Mouse (Mus musculus): ENCODE measurements around the gene Psmb11. TPM values are rescaled to one million over a fixed set of nuclear protein-coding genes. Genes with fewer than 3 reads are reported as not detected.

The Psmb11 gene
- polyA plus RNA-seq, 1 experiment from 2014 or later, result not detected

DNA sequence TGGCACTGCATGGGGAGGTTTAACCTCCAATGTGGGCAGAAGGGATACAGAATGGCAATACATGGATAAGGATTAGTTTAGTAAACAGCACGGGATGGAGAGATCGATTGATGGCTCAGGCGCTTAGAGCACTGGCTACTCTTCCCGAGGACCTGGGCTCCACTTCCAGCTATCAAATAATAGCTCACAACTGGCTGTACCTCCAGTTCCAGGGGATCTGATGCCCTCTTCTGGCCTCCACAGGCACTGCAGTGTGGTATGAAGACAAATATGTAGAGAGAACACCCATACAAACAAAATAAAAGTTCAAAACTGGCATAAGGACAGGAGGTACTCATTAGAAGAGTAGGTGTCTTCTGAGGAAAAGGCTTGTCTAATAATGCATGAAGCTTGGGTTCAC, 48.1 kb downstream of the Psmb11 start:
- Histone ChIP-seq H3K36me3 (ENCODE audit: inconsistent target) (peaks cover 50% of the 10 kb centered on the region), H3K27ac (no peak overlapping the region), H3K4me3 (ENCODE audit: inconsistent target) (no peak overlapping the region), H3K79me2 (ENCODE audit: inconsistent target) (peaks cover 63% of the 10 kb centered on the region; the same call in 1 of the 2 replicates)
- 65% methylated on average over 4 of the region's 4 CpGs for WGBS (ENCODE audit: missing documents)

DNA sequence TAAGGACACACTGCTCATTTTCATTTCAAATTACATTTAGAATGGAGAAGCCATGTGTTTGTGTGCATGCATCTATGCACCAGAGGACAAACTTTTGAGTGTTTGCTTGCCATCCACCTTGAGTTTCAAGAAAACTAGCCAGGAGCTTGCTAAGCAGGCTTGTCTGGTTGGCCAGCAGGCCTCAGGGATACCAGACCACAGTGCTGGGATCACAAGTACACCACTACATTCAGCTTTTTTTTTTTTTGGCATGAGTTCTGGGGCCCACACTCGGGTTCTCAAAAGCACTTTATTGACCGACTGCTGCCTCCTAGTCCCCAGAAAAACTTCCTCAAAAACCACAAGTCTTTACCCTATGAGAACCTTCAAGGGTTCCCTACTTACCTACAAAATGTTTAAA, 53.1 kb downstream of the Psmb11 start:
- 35% methylated on average over 2 of the region's 2 CpGs for WGBS (ENCODE audit: missing documents)
- Histone ChIP-seq H3K27ac (no peak overlapping the region), H3K4me3 (ENCODE audit: inconsistent target) (no peak overlapping the region), H3K36me3 (ENCODE audit: inconsistent target) (peaks cover 60% of the 10 kb centered on the region), H3K79me2 (ENCODE audit: inconsistent target) (peaks cover 70% of the 10 kb centered on the region; the same call in 1 of the 2 replicates)

DNA sequence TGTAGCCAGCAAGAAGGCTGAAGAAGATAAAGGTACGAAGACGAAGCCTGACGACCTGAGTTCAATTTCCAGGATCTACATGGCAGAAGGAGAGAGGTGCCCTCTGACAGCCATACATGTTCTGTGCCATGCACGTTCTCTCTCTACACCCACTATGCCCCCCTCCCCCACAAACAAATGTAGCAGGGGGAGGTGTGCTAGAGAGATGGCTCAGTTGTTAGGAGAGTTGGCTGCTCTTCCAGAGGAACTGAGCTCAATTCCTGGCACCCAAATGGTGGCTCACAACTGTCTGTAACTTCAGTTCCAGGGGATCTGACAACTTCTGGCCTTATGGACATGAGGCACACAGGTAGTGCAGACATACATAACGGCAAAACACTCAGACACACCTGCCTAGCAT, 55.1 kb downstream of the Psmb11 start:
- H3K4me3 ChIP-seq (ENCODE audit: inconsistent target), result no peak overlapping the region
- H3K36me3 ChIP-seq (ENCODE audit: inconsistent target), result peaks cover 68% of the 10 kb centered on the region
- H3K27ac ChIP-seq, result no peak overlapping the region
- peaks cover 71% of the 10 kb centered on the region for H3K79me2 ChIP-seq (ENCODE audit: inconsistent target)
- 96% methylated on average over 5 of the region's 5 CpGs for WGBS (ENCODE audit: missing documents)

DNA sequence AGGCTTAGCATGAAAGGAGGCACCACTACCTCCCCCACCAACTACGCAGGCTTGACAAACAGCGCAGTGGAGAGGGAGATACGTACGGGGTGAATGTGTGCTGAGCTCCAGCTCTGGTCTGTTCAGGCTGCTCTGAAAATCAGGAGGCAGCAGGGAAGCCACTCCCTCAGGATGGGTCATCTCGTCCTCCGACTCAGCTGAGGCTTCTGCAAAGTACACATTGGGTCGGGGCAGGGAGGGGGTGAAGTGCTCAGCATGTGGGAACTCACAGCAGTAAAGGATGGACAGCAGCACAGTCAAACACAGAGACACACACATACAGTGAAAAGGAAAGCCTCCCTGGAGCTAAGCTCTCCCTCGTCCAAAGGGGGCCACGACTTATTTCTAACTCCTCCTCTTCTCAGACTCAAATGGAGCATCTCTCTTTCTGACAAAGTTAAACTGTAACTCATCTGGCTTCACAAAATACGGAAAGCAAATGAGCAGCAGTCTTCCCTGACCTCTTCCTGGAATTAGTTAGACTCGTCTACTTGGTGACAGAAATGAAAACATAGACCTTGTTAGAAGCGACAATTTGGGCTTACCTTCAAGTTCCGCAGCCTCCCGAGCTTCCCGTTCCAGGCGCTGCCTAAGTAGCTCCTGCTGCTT, 57.5 kb downstream of the Psmb11 start:
- 96% methylated on average over 16 of the region's 16 CpGs for WGBS (ENCODE audit: missing documents)
- H3K36me3 ChIP-seq (ENCODE audit: inconsistent target), result peaks cover 71% of the 10 kb centered on the region
- H3K79me2 ChIP-seq (ENCODE audit: inconsistent target), result peaks cover 72% of the 10 kb centered on the region
- H3K27ac ChIP-seq, result no peak overlapping the region
- H3K4me3 ChIP-seq (ENCODE audit: inconsistent target), result no peak overlapping the region

Other genes with a start within 250 kb of the Psmb11 start
- 39.3 to 48.7 TPM (median 48.3 TPM) in 3 replicates for gene Slc7a7, start 203.7 kb upstream of the Psmb11 start, polyA plus RNA-seq (2018)
- gene Mrpl52, start 194.5 kb upstream of the Psmb11 start, polyA plus RNA-seq (2018), result 40.3 to 199 TPM (median 94.6 TPM) in 3 replicates
- gene Mmp14, start 189.8 kb upstream of the Psmb11 start, polyA plus RNA-seq (2018), result 19.5 to 30.7 TPM (median 25.0 TPM) in 3 replicates
- gene Lrp10, start 157.3 kb upstream of the Psmb11 start, polyA plus RNA-seq (2018), result 48.6 to 72.9 TPM (median 53.7 TPM) in 3 replicates
- gene Rem2, start 145.3 kb upstream of the Psmb11 start, polyA plus RNA-seq (2018), result not detected in 3 replicates
- 13.8 to 37.2 TPM (median 33.4 TPM) in 3 replicates for gene Prmt5, start 103.9 kb upstream of the Psmb11 start, polyA plus RNA-seq (2018)
- 12.0 to 20.7 TPM (median 13.2 TPM) in 3 replicates for gene Haus4, start 66.8 kb upstream of the Psmb11 start, polyA plus RNA-seq (2018)
- gene Ajuba, start 43.9 kb upstream of the Psmb11 start, polyA plus RNA-seq (2018), result 0.33 to 0.94 TPM (median 0.66 TPM) in 3 replicates
- 3.5 to 3.9 TPM (median 3.7 TPM) in 3 replicates for gene 4931414P19Rik, start 15.4 kb upstream of the Psmb11 start, polyA plus RNA-seq (2018)
- 32.9 to 235 TPM (median 122 TPM) in 3 replicates for gene Psmb5, start 3.4 kb upstream of the Psmb11 start, polyA plus RNA-seq (2018)
- gene Gm17606, start 19.5 kb downstream of the Psmb11 start, polyA plus RNA-seq (2018), result not detected in 3 replicates
- 0.06 to 0.11 TPM in 2 of 3 replicates, not detected in the other for gene Cdh24, start 19.9 kb downstream of the Psmb11 start, polyA plus RNA-seq (2018)
- gene 1700123O20Rik, start 64.8 kb downstream of the Psmb11 start, polyA plus RNA-seq (2018), result 23.0 to 29.4 TPM (median 23.7 TPM) in 3 replicates
- 92.8 to 195 TPM (median 119 TPM) in 3 replicates for gene Acin1, start 65.5 kb downstream of the Psmb11 start, polyA plus RNA-seq (2018)
- gene Gm29776, start 77.4 kb downstream of the Psmb11 start, polyA plus RNA-seq (2018), result not detected in 3 replicates
- 0.42 to 0.85 TPM in 2 of 3 replicates, not detected in the other for gene Cebpe, start 90.7 kb downstream of the Psmb11 start, polyA plus RNA-seq (2018)
- gene Slc7a8, start 160.5 kb downstream of the Psmb11 start, polyA plus RNA-seq (2018), result 62.3 to 349 TPM (median 87.2 TPM) in 3 replicates
- gene Rnf212b, start 192.7 kb downstream of the Psmb11 start, polyA plus RNA-seq (2018), result not detected in 3 replicates
- gene Homez, start 249.5 kb downstream of the Psmb11 start, polyA plus RNA-seq (2018), result 4.1 to 15.5 TPM (median 6.0 TPM) in 3 replicates

Measured in macrophage (primary cell).